Mouse (Mus musculus): Measurements from ENCODE around the gene Sox5. TPM values are rescaled to one million over a fixed set of nuclear protein-coding genes. Genes with fewer than 3 reads are reported as not detected.
"Not testable (repeated sequence)": the region's sequence is repeated elsewhere in the genome, so short reads cannot be mapped to it uniquely, and the experiment has no call there.

The Sox5 gene
- total RNA-seq, 2 experiments from 2014 or later = 28.7 to 41.6 TPM

- DNase-seq = no peak
Measured at GRCm38 (mm10) chr6:144271326-144271725, 510.5 kb downstream of the Sox5 start.

- DNase-seq = no peak
Measured at GRCm38 (mm10) chr6:144270306-144270705, 511.5 kb downstream of the Sox5 start.

GRCm38 (mm10) chr6:144269666-144270065, 512.1 kb downstream of the Sox5 start:
- DNase-seq = no peak

GRCm38 (mm10) chr6:144265752-144266151, 516.0 kb downstream of the Sox5 start:
- no peak for DNase-seq

GRCm38 (mm10) chr6:144265004-144265403, 516.8 kb downstream of the Sox5 start:
- no peak for DNase-seq

GRCm38 (mm10) chr6:144264320-144264915, 517.4 kb downstream of the Sox5 start:
- no peak for DNase-seq

GRCm38 (mm10) chr6:144256500-144256899, 525.3 kb downstream of the Sox5 start:
- DNase-seq = no peak

GRCm38 (mm10) chr6:144252191-144252718, 529.5 kb downstream of the Sox5 start:
- DNase-seq = no peak

GRCm38 (mm10) chr6:144251222-144252170, 530.3 kb downstream of the Sox5 start:
- DNase-seq = no peak

- DNase-seq = no peak
Measured at GRCm38 (mm10) chr6:144250625-144251181, 531.1 kb downstream of the Sox5 start.

- DNase-seq = no peak
Measured at GRCm38 (mm10) chr6:144236581-144236980, 545.2 kb downstream of the Sox5 start.

- no peak for DNase-seq
Measured at GRCm38 (mm10) chr6:144203970-144204369, 577.8 kb downstream of the Sox5 start.

- no peak for DNase-seq
Measured at GRCm38 (mm10) chr6:144203013-144203412, 578.8 kb downstream of the Sox5 start.

GRCm38 (mm10) chr6:144201402-144202040, 580.3 kb downstream of the Sox5 start:
- no peak for DNase-seq

- no peak for DNase-seq
Measured at GRCm38 (mm10) chr6:144197209-144198119, 584.3 kb downstream of the Sox5 start.

- no peak for DNase-seq
Measured at GRCm38 (mm10) chr6:144195934-144196333, 585.8 kb downstream of the Sox5 start.

- no peak for DNase-seq
Measured at GRCm38 (mm10) chr6:144183087-144183486, 598.7 kb downstream of the Sox5 start.

GRCm38 (mm10) chr6:144182429-144182828, 599.3 kb downstream of the Sox5 start:
- not testable (repeated sequence) for DNase-seq

- DNase-seq = peak in 1 of 2 experiments; percentile 41
Measured at GRCm38 (mm10) chr6:144181083-144181866, 600.5 kb downstream of the Sox5 start.

- no peak for DNase-seq
Measured at GRCm38 (mm10) chr6:144179111-144179510, 602.7 kb downstream of the Sox5 start.

- DNase-seq = no peak
Measured at GRCm38 (mm10) chr6:144176674-144177073, 605.1 kb downstream of the Sox5 start.
